Mouse (Mus musculus) ES-Bruce4 (cell line): Measurements from ENCODE around the gene Rassf7. TPM values are rescaled to one million over a fixed set of nuclear protein-coding genes. Genes with fewer than 3 reads are reported as not detected.

Experiments used
- H3K27ac ChIP-seq: 2 replicates; pipeline ENCODE4 v1.5.1; 2012; ENCODE audit warnings: low read length, inconsistent platforms; ENCODE audit not compliant: insufficient read depth
- H3K27me3 ChIP-seq: 2 replicates; pipeline ENCODE4 v1.6.1; 2012; ENCODE audit warnings: mild to moderate bottlenecking, low read length, inconsistent platforms; ENCODE audit not compliant: control insufficient read depth, poor library complexity, insufficient read depth, severe bottlenecking
- H3K36me3 ChIP-seq: 2 replicates; pipeline ENCODE4 v1.6.1; 2012; ENCODE audit warnings: inconsistent platforms, mild to moderate bottlenecking, low read length, moderate library complexity; ENCODE audit not compliant: control insufficient read depth, poor library complexity, insufficient read depth, severe bottlenecking
- H3K4me1 ChIP-seq: one replicate; pipeline ENCODE4 v1.8.1; 2011; ENCODE audit warnings: low read length; ENCODE audit not compliant: control insufficient read depth, insufficient read depth
- H3K4me3 ChIP-seq: 2 replicates; pipeline ENCODE4 v1.5.1; 2011; ENCODE audit warnings: low read depth, mild to moderate bottlenecking, low read length
- H3K9ac ChIP-seq: 2 replicates; pipeline ENCODE4 v1.6.1; 2012; ENCODE audit warnings: low read depth, mild to moderate bottlenecking, inconsistent platforms; ENCODE audit not compliant: poor library complexity, severe bottlenecking
- H3K9me3 ChIP-seq: replicated peaks from 2 replicates; pipeline ENCODE4 v1.6.1; 2012; ENCODE audit warnings: mild to moderate bottlenecking, low read length, inconsistent platforms; ENCODE audit not compliant: control insufficient read depth, poor library complexity, insufficient read depth, severe bottlenecking
- CTCF ChIP-seq: IDR thresholded peaks from one replicate; pipeline ENCODE4 v1.8.1; 2011; ENCODE audit warnings: low read depth, low read length
- EP300 ChIP-seq: IDR thresholded peaks from 2 replicates; pipeline ENCODE4 v1.6.1; 2011; ENCODE audit warnings: low read depth, low read length; ENCODE audit not compliant: insufficient read depth
- POLR2A ChIP-seq: IDR thresholded peaks from one replicate; pipeline ENCODE4 v1.8.1; 2011; ENCODE audit warnings: low read length; ENCODE audit not compliant: insufficient read depth
- polyA plus RNA-seq: library from polyadenylated mRNA; stranded (reverse); fragments of >200 nt; gene quantifications from 2 replicates; pipeline ENCODE4 v1.2.4, GENCODE M21; 2011; ENCODE audit warnings: low read depth; ENCODE audit not compliant: missing spikeins, insufficient read depth, insufficient read length

Gene Rassf7
- polyA plus RNA-seq, 1 experiment = 29.6 TPM

- Histone ChIP-seq H3K9ac (peak within 1 kb of the TSS; percentile 41), H3K27me3 (no peaks in the 10 kb centered on the region), H3K4me1 (no peaks in the 10 kb centered on the region), H3K9me3 (no peaks in the 10 kb centered on the region), H3K36me3 (no peaks in the 10 kb centered on the region), H3K4me3 (peak within 1 kb of the TSS; percentile 79), H3K27ac (peak within 1 kb of the TSS; percentile 63)
- no peak for TF ChIP-seq CTCF
- peak; percentile 65 for TF ChIP-seq POLR2A
- TF ChIP-seq EP300 = peak; percentile 59; the same call in 1 of the 2 replicates
Observed at GRCm38 (mm10) chr7:141172116-141173006, 43.3 kb upstream of the Rassf7 start, which contains the start of gene Rnh1. Rnh1 (minus strand) TSS chr7:141172857.

GRCm38 (mm10) chr7:141173323-141173850 lies 42.3 kb upstream of the Rassf7 start:
- Histone ChIP-seq H3K4me1 (no peaks in the 10 kb centered on the region), H3K9ac (peak overlapping the region; percentile 41), H3K36me3 (no peaks in the 10 kb centered on the region), H3K9me3 (no peaks in the 10 kb centered on the region), H3K4me3 (peak overlapping the region; percentile 79), H3K27ac (peak overlapping the region; percentile 61), H3K27me3 (no peaks in the 10 kb centered on the region)
- no peak for TF ChIP-seq POLR2A
- no peak for TF ChIP-seq CTCF
- no peak for TF ChIP-seq EP300

GRCm38 (mm10) chr7:141175068-141175467 lies 40.6 kb upstream of the Rassf7 start:
- no peak overlapping the region for H3K27ac ChIP-seq
- no peaks in the 10 kb centered on the region for H3K9me3 ChIP-seq
- H3K36me3 ChIP-seq = no peaks in the 10 kb centered on the region
- no peaks in the 10 kb centered on the region for H3K4me1 ChIP-seq
- no peak overlapping the region for H3K9ac ChIP-seq
- no peaks in the 10 kb centered on the region for H3K27me3 ChIP-seq
- TF ChIP-seq CTCF (peak; percentile 4), POLR2A (no peak)
- no peak overlapping the region for H3K4me3 ChIP-seq

DNA sequence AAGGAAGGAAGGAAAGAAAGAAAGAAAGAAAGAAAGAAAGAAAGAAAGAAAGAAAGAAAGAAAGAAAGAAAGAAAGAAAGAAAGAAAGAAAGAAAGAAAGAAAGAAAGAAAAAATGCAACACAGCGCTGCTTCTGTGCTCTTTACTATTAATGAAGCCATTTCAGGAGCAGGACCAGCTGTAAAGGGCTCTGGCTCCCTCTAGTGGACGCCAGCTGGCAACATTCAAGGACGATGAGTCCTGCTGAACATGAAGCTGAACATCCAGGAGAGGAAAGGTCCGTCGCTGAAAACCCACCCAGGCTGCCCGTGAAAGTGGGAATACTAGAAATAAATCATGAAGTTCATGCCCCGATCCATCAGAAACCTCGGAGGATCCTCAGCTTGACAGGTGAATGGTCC lies 39.5 kb upstream of the Rassf7 start:
- H3K36me3 ChIP-seq = no peaks in the 10 kb centered on the region
- H3K27me3 ChIP-seq = no peaks in the 10 kb centered on the region
- no peak overlapping the region for H3K27ac ChIP-seq
- H3K9ac ChIP-seq = no peak overlapping the region
- TF ChIP-seq EP300 (0 out of 2 replicates have a peak, but pooled peaks have one; percentile 17), POLR2A (no peak), CTCF (peak; percentile 98)
- H3K9me3 ChIP-seq = no peaks in the 10 kb centered on the region
- no peaks in the 10 kb centered on the region for H3K4me1 ChIP-seq
- no peak overlapping the region for H3K4me3 ChIP-seq

DNA sequence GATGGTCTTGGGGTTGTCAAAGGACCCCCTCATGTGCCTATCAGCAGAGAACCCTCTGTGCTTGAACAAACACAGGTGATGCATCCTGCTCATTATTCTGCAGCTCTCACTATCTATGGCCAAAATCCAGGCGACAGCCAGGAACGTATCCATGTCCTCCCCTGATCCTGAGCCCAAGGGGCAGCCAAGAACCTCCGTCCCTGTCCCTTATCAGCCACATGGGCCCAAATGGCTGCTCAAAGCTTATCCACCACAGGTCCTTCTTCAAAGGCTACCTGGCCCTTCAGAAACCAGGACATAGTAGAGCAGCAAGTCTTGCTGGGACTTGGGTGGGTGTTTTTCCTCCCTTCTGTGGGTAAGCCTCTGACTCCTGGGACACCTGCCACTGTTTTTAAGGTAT lies 27.5 kb upstream of the Rassf7 start:
- peaks cover 7% of the 10 kb centered on the region for H3K4me1 ChIP-seq
- H3K9me3 ChIP-seq = no peaks in the 10 kb centered on the region
- no peaks in the 10 kb centered on the region for H3K27me3 ChIP-seq
- TF ChIP-seq EP300 = no peak
- TF ChIP-seq CTCF = no peak
- no peak for TF ChIP-seq POLR2A
- peaks cover 13% of the 10 kb centered on the region for H3K36me3 ChIP-seq
- no peak overlapping the region for H3K27ac ChIP-seq
- no peak overlapping the region for H3K9ac ChIP-seq
- no peak overlapping the region for H3K4me3 ChIP-seq

DNA sequence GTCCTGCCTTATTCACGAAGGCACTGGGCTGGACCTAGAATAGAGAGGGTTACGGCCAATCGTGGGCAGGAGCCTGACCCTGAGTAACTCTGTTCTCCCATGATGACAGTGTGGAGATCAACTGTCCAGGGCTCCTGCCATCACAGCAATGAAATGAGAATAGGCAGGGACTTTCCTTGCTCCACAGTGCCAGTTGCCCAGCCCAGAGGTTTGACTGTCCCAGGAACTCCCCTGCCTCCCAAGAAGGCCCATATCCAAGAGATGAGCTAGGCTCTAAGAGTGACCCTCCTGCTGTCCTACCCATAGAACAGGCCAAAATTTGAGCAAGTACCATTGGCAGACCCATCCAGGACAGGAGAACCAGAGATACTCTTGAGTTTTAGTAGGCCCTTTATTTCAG lies 26.9 kb upstream of the Rassf7 start:
- Histone ChIP-seq H3K27ac (no peak overlapping the region), H3K4me1 (peaks cover 7% of the 10 kb centered on the region), H3K36me3 (peaks cover 13% of the 10 kb centered on the region), H3K9me3 (no peaks in the 10 kb centered on the region), H3K27me3 (no peaks in the 10 kb centered on the region), H3K9ac (no peak overlapping the region), H3K4me3 (no peak overlapping the region)
- TF ChIP-seq CTCF = no peak
- TF ChIP-seq EP300 = no peak
